Mouse (Mus musculus) liver, postnatal 0 days (tissue): ENCODE measurements around the gene Hmga1.

Experiments used
- CTCF ChIP-seq: sonication (generic); IDR thresholded peaks from 2 replicates; pipeline ENCODE4 v1.5.1; 2016; ENCODE audit warnings: antibody characterized with exemption, low read depth
- EP300 ChIP-seq: IDR thresholded peaks from 2 replicates; pipeline ENCODE4 v1.6.1; 2016; ENCODE audit warnings: antibody characterized with exemption, low read depth, mild to moderate bottlenecking

DNA sequence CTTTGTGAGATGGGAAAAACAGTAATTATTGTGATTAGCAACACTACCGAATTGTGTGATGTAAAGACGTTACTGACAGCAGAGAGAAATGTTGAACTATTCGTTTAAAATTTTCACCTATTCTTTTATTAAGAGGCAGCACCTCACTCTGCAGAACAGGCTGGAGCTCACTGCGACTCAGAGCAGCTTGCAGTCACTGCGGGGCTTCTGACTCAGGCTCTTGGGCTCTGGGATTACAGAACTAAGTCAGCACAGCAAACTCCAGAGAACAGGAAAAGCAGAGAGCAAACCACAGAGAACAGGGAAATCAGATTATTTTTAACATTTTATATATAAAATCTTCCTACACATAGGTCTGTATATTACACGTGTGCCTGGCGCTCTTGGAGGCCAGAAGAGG is 53.3 kb downstream of the Hmga1 start:
- TF ChIP-seq CTCF = no peak
- TF ChIP-seq EP300 = no peak
